Mouse (Mus musculus): ENCODE measurements around the gene Pakap.

GRCm38 (mm10) chr4:57701576-57701975, 133.6 kb downstream of the Pakap start:
- TF ChIP-seq CTCF (IDR thresholded peaks at IDR 0.05; ENCODE audit: borderline replicate concordance, control insufficient read depth, extremely low read depth, insufficient read depth, low read length, poor library complexity): no peak
- TF ChIP-seq POLR2A (IDR thresholded peaks at IDR 0.05; ENCODE audit: control insufficient read depth, extremely low read depth, insufficient read depth, low read length, poor library complexity): no peak

Measured in thymus, adult 2 months (tissue).